Mouse (Mus musculus): Measurements from ENCODE around the gene Poln. TPM values are rescaled to one million over a fixed set of nuclear protein-coding genes. Genes with fewer than 3 reads are reported as not detected.

The Poln gene
- polyA plus RNA-seq, 2 experiments = 1.3 to 1.7 TPM

- 92% methylated on average over 3 of the region's 3 CpGs for whole genome bisulfite sequencing
- peaks cover 29% of the 10 kb centered on the region for H3K4me1 ChIP-seq (ENCODE audit: control insufficient read depth, insufficient read depth, low read length)
- H3K9ac ChIP-seq (ENCODE audit: low read depth, low read length, severe bottlenecking) = no peak overlapping the region
- ATAC-seq (ENCODE audit: low FRiP score, low read depth) = no peak
- H3K27me3 ChIP-seq (ENCODE audit: control insufficient read depth, insufficient read depth, low read length) = no peaks in the 10 kb centered on the region
- H3K27ac ChIP-seq (replicated peaks; ENCODE audit: low read depth, low read length) = no peak overlapping the region
- H3K36me3 ChIP-seq (ENCODE audit: control insufficient read depth, insufficient read depth, low read length) = peaks cover 58% of the 10 kb centered on the region
- H3K4me2 ChIP-seq (replicated peaks; ENCODE audit: low read depth, low read length, severe bottlenecking) = no peak overlapping the region
- no peak for TF ChIP-seq POLR2A (IDR thresholded peaks at IDR 0.05; ENCODE audit: borderline replicate concordance, extremely low read depth, insufficient read depth, insufficient read length)
- H3K9me3 ChIP-seq (ENCODE audit: control insufficient read depth, low read length) = no peaks in the 10 kb centered on the region
- no peak overlapping the region for H3K4me3 ChIP-seq (replicated peaks; ENCODE audit: low read length)
- no peak for DNase-seq (ENCODE audit: low spot score)
Measured at GRCm38 (mm10) chr5:34183976-34184375, 14.7 kb upstream of the Poln start.

GRCm38 (mm10) chr5:34183156-34183880 lies 14.1 kb upstream of the Poln start:
- Histone ChIP-seq H3K27me3 (ENCODE audit: control insufficient read depth, insufficient read depth, low read length) (no peaks in the 10 kb centered on the region), H3K4me2 (replicated peaks; ENCODE audit: low read depth, low read length, severe bottlenecking) (no peak overlapping the region), H3K36me3 (ENCODE audit: control insufficient read depth, insufficient read depth, low read length) (peaks cover 63% of the 10 kb centered on the region), H3K27ac (replicated peaks; ENCODE audit: low read depth, low read length) (no peak overlapping the region), H3K4me1 (ENCODE audit: control insufficient read depth, insufficient read depth, low read length) (peaks cover 23% of the 10 kb centered on the region), H3K9me3 (ENCODE audit: control insufficient read depth, low read length) (no peaks in the 10 kb centered on the region), H3K4me3 (replicated peaks; ENCODE audit: low read length) (no peak overlapping the region), H3K9ac (ENCODE audit: low read depth, low read length, severe bottlenecking) (no peak overlapping the region)
- no peak for TF ChIP-seq POLR2A (IDR thresholded peaks at IDR 0.05; ENCODE audit: borderline replicate concordance, extremely low read depth, insufficient read depth, insufficient read length)
- DNase-seq (ENCODE audit: low spot score) (no peak), ATAC-seq (ENCODE audit: low FRiP score, low read depth) (no peak)
- 81% methylated on average over 5 of the region's 5 CpGs for WGBS

GRCm38 (mm10) chr5:34182486-34182885 lies 13.2 kb upstream of the Poln start:
- no peak for TF ChIP-seq POLR2A (IDR thresholded peaks at IDR 0.05; ENCODE audit: borderline replicate concordance, extremely low read depth, insufficient read depth, insufficient read length)
- H3K4me3 ChIP-seq (replicated peaks; ENCODE audit: low read length) = no peak overlapping the region
- ATAC-seq (ENCODE audit: low FRiP score, low read depth) (no peak), DNase-seq (ENCODE audit: low spot score) (no peak)
- H3K9ac ChIP-seq (ENCODE audit: low read depth, low read length, severe bottlenecking) = no peak overlapping the region
- WGBS = 84% methylated on average over 3 of the region's 3 CpGs
- H3K9me3 ChIP-seq (ENCODE audit: control insufficient read depth, low read length) = no peaks in the 10 kb centered on the region
- H3K36me3 ChIP-seq (ENCODE audit: control insufficient read depth, insufficient read depth, low read length) = peaks cover 71% of the 10 kb centered on the region
- H3K27ac ChIP-seq (replicated peaks; ENCODE audit: low read depth, low read length) = no peak overlapping the region
- no peak overlapping the region for H3K4me2 ChIP-seq (replicated peaks; ENCODE audit: low read depth, low read length, severe bottlenecking)
- H3K27me3 ChIP-seq (ENCODE audit: control insufficient read depth, insufficient read depth, low read length) = no peaks in the 10 kb centered on the region
- H3K4me1 ChIP-seq (ENCODE audit: control insufficient read depth, insufficient read depth, low read length) = peaks cover 22% of the 10 kb centered on the region

GRCm38 (mm10) chr5:34177821-34178220 lies 8.6 kb upstream of the Poln start:
- Histone ChIP-seq H3K9me3 (ENCODE audit: control insufficient read depth, low read length) (no peaks in the 10 kb centered on the region), H3K9ac (ENCODE audit: low read depth, low read length, severe bottlenecking) (no peak overlapping the region), H3K27me3 (ENCODE audit: control insufficient read depth, insufficient read depth, low read length) (no peaks in the 10 kb centered on the region), H3K4me1 (ENCODE audit: control insufficient read depth, insufficient read depth, low read length) (no peaks in the 10 kb centered on the region), H3K4me2 (replicated peaks; ENCODE audit: low read depth, low read length, severe bottlenecking) (no peak overlapping the region), H3K27ac (replicated peaks; ENCODE audit: low read depth, low read length) (no peak overlapping the region), H3K36me3 (ENCODE audit: control insufficient read depth, insufficient read depth, low read length) (peaks cover 85% of the 10 kb centered on the region), H3K4me3 (replicated peaks; ENCODE audit: low read length) (no peak overlapping the region)
- ATAC-seq (ENCODE audit: low FRiP score, low read depth) = no peak
- TF ChIP-seq POLR2A (IDR thresholded peaks at IDR 0.05; ENCODE audit: borderline replicate concordance, extremely low read depth, insufficient read depth, insufficient read length) = no peak
- DNase-seq (ENCODE audit: low spot score) = no peak
- 95% methylated on average over 4 of the region's 4 CpGs for WGBS

GRCm38 (mm10) chr5:34177091-34177490 lies 7.8 kb upstream of the Poln start:
- no peak overlapping the region for H3K9ac ChIP-seq (ENCODE audit: low read depth, low read length, severe bottlenecking)
- WGBS = 100% methylated on average over 1 of the region's 2 CpGs
- ATAC-seq (ENCODE audit: low FRiP score, low read depth) = no peak
- no peak for TF ChIP-seq POLR2A (IDR thresholded peaks at IDR 0.05; ENCODE audit: borderline replicate concordance, extremely low read depth, insufficient read depth, insufficient read length)
- H3K4me3 ChIP-seq (replicated peaks; ENCODE audit: low read length) = no peak overlapping the region
- no peaks in the 10 kb centered on the region for H3K27me3 ChIP-seq (ENCODE audit: control insufficient read depth, insufficient read depth, low read length)
- H3K36me3 ChIP-seq (ENCODE audit: control insufficient read depth, insufficient read depth, low read length) = peaks cover 79% of the 10 kb centered on the region
- no peaks in the 10 kb centered on the region for H3K4me1 ChIP-seq (ENCODE audit: control insufficient read depth, insufficient read depth, low read length)
- DNase-seq (ENCODE audit: low spot score) = no peak
- no peak overlapping the region for H3K4me2 ChIP-seq (replicated peaks; ENCODE audit: low read depth, low read length, severe bottlenecking)
- H3K9me3 ChIP-seq (ENCODE audit: control insufficient read depth, low read length) = no peaks in the 10 kb centered on the region
- H3K27ac ChIP-seq (replicated peaks; ENCODE audit: low read depth, low read length) = no peak overlapping the region
